Mouse (Mus musculus): Measurements from ENCODE around the gene Med29. TPM values are rescaled to one million over a fixed set of nuclear protein-coding genes. Genes with fewer than 3 reads are reported as not detected.

Gene Med29
- 14.8 TPM for total RNA-seq (2023)

DNA sequence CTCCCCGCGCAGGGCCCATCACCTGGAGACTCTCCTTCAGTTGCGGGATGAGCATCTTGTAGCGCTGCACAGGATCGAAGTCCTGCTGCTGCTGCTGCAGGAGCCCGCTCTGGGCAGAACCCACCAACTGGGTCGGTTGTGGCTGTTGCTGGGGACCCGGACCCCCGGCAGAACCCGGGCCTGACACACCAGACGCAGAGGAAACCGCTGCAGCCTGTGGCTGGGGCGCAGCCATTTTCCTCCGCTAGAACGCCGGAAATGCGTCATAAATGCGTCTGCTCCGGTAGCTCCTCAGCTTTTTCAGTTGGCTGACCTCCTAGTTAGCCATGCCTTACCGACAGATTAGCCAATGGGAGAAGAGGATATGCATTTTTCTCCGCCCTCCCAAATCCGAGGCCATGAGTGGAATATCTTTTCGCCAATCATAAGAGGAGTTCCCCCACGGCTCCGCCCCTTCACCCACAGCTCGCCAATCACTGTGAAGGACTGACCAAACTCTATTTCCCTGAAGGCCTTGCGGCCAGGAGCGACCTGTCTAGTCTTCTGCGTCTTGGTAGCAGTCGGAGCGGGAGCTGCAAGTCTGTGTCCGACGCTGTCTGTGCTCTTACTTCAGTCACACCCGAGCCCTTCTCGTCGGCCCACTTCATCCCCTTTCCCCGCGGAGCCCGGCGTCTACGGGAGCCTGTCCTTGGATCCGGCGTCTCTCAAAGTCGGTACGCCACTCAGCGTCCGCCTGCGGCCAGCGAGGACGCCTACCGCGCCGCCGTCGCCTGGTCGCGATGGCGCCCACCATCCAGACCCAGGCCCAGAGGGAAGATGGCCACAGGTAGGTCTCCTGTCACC, at the start of gene Med29, which contains the start of gene Paf1:
Gene Med29 (minus strand): TSS at position 280 of the 843 bp plus-strand sequence.
Gene Paf1 (plus strand): TSS at position 523 of the 843 bp plus-strand sequence.

GRCm38 (mm10) chr7:28436932-28437570, 44.5 kb upstream of the Med29 start, which contains the start of gene Gmfg:
Gmfg (plus strand) TSS chr7:28437447.

DNA sequence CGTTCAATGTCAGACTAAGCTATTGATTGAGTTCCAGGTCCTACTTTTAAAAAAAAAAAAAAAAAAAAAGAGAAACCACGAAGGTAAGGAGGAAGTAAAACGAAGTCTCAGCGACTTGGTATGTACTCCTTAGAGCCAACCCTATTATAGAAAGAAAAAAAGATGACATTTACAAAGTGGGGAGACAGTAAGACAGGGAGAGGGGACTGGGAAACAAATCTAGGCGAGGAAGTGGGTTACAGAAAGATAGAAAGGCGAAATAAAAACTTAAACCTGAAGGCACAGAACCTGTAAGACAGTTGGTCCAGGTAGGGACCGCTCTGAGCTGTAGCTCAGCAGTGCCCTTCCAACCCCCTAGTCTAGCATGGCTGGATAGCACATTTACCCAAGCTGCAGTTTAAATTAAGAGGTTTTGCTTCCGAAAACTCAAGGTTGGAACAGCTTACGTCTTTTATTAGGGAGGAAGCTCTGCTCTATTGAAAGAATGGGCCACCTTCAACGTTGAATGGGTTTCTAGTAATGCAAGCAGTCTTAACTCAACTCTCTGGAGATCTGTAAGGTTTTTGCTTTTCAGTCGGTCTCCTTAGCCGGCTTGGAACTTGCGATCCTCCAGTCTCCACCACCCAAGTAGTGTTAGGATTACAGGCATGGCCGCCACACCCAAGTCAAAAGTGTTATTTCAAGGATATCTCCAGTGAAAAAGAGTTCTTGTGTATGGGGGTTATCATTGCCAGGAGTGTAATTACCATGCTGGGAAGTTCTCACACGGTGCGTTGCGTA, 12.1 kb downstream of the Med29 start, which contains the start of gene Zfp36:
Gene Zfp36 (minus strand): TSS at position 17 of the 780 bp plus-strand sequence.

DNA sequence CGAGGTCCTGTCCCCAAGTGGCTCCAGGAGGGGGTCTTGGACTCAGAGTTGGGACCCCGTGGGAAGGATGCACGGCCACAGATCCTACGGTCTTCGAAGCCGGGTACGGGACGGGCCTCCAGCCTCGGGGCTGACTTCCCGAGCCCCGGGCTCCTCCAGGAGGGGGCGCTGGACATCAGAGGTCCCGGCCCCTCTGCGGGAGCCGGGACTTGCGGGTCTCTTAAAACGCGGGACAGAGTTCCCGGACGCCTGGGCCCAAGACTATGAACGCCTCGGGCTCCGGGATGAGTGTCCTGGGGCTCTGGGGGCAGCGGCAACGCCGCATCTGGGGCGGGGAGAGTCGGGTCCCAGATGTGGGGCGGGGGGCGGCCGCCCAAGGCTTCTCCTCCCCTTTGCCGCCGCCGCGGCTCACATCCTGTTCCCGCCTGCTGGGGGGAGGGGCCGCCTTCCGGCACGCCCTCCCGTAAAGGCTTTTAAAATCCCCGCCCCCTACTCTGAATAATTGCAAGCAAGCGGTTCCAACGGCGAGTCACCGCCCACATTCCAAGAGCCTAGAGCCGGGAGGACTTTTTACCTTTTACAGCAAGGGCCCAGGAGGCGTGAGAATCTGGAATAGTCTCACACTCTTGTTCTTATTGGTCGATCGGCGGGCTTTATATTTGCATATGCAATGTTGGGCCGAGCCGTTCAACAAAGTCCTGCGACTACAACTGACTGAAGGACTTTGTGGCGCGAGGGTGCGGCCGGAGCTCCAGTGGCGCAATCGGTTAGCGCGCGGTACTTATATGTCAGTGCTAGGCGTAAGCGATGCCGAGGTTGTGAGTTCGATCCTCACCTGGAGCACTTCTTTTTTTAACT, 20.0 kb downstream of the Med29 start, which contains the start of gene Plekhg2:
Gene Plekhg2 (minus strand): TSS at position 349 of the 858 bp plus-strand sequence.

GRCm38 (mm10) chr7:28350155-28350883, 42.2 kb downstream of the Med29 start, which contains the start of gene Rps16:
Rps16 (plus strand) TSS chr7:28350652.

GRCm38 (mm10) chr7:28338108-28338998, 54.2 kb downstream of the Med29 start, which contains the start of gene Supt5:
Supt5 (minus strand) TSS chr7:28338746.

Other genes with a start within 250 kb of the Med29 start
- 183 TPM for gene Fbl, start 223.0 kb downstream of the Med29 start, total RNA-seq (2023)
- 16.9 TPM for gene Dyrk1b, start 213.2 kb downstream of the Med29 start, total RNA-seq (2023)
- 9.9 TPM for gene Eid2, start 124.8 kb downstream of the Med29 start, total RNA-seq (2023)
- gene Eid2b, start 115.0 kb downstream of the Med29 start, total RNA-seq (2023), result 5.5 TPM
- gene Selenov, start 101.5 kb downstream of the Med29 start, total RNA-seq (2023), result not detected
- gene Dll3, start 90.5 kb downstream of the Med29 start, total RNA-seq (2023), result not detected
- gene Timm50, start 80.6 kb downstream of the Med29 start, total RNA-seq (2023), result 32.5 TPM
- 190 TPM for gene Supt5, start 54.0 kb downstream of the Med29 start, total RNA-seq (2023)
- 5,484 TPM for gene Rps16, start 42.1 kb downstream of the Med29 start, total RNA-seq (2023)
- 207 TPM for gene Plekhg2, start 20.1 kb downstream of the Med29 start, total RNA-seq (2023)
- 442 TPM for gene Zfp36, start 12.5 kb downstream of the Med29 start, total RNA-seq (2023)
- 154 TPM for gene Paf1, start 243 bp upstream of the Med29 start, total RNA-seq (2023)
- gene Gmfg, start 44.7 kb upstream of the Med29 start, total RNA-seq (2023), result 312 TPM
- gene Lrfn1, start 59.3 kb upstream of the Med29 start, total RNA-seq (2023), result 6.7 TPM
- gene Ifnl2, start 117.7 kb upstream of the Med29 start, total RNA-seq (2023), result not detected
- gene Ifnl3, start 130.1 kb upstream of the Med29 start, total RNA-seq (2023), result not detected
- gene Sycn, start 148.2 kb upstream of the Med29 start, total RNA-seq (2023), result not detected
- gene Nccrp1, start 154.5 kb upstream of the Med29 start, total RNA-seq (2023), result 0.38 TPM
- 45.7 TPM for gene Samd4b, start 205.4 kb upstream of the Med29 start, total RNA-seq (2023)
- 8.9 TPM for gene Pak4, start 205.5 kb upstream of the Med29 start, total RNA-seq (2023)
- gene Acp7, start 238.6 kb upstream of the Med29 start, total RNA-seq (2023), result not detected

Data from CD4-positive naive resting alpha-beta T cell, adult 57 days (primary cell).